Mouse (Mus musculus) left cerebral cortex, postnatal 36 days (tissue): ENCODE measurements around the gene Dgkd. TPM values are rescaled to one million over a fixed set of nuclear protein-coding genes. Genes with fewer than 3 reads are reported as not detected.

ENCODE experiments used
- DNase-seq, 2 experiments: peaks; one replicate each; pipeline ENCODE4 v3.0.0; 2021 to 2022; ENCODE audit warnings: low spot score in 2 of 2, mixed read lengths in 1 of 2
- intact Hi-C: fragments of 180-260 bp; cut with DNase I; formaldehyde crosslinking; loops from one replicate; pipeline ENCODE4 v1.15.1; 2025
- total RNA-seq, 2 experiments: library from RNA; stranded (reverse); gene quantifications; 2 replicates each; pipeline ENCODE4 v1.2.3; 2021

The Dgkd gene
- total RNA-seq, 2 experiments from 2014 or later = 88.0 to 122 TPM

GRCm38 (mm10) chr1:87920056-87920614 lies 67.0 kb downstream of the Dgkd start:
- intact Hi-C loops = loop anchor here (5.0 to 10.0 kb wide), 3 partner anchors 128 to 465 kb away; no protein-coding TSS in a partner anchor
- no peak for DNase-seq

GRCm38 (mm10) chr1:87922666-87923065 lies 69.6 kb downstream of the Dgkd start:
- DNase-seq = no peak
- intact Hi-C loops = loop anchor here (5.0 to 10.0 kb wide), 3 partner anchors 130 to 468 kb away; no protein-coding TSS in a partner anchor

- no peak for DNase-seq
- intact Hi-C loops = loop anchor here (5.0 to 10.0 kb wide), 3 partner anchors 133 to 470 kb away; no protein-coding TSS in a partner anchor
Observed at GRCm38 (mm10) chr1:87924888-87925287, 71.8 kb downstream of the Dgkd start.

- DNase-seq = no peak
- intact Hi-C loops = loop anchor here (10.0 kb wide), 1 partner anchor 475 kb away; no protein-coding TSS in a partner anchor
Observed at GRCm38 (mm10) chr1:87929730-87930129, 76.6 kb downstream of the Dgkd start.

- DNase-seq = peak in 1 of 2 experiments; percentile 41
- intact Hi-C loops = no loop called here
Observed at GRCm38 (mm10) chr1:87933051-87933450, 80.0 kb downstream of the Dgkd start.

GRCm38 (mm10) chr1:87935095-87935494 lies 82.0 kb downstream of the Dgkd start:
- peak in 1 of 2 experiments; percentile 34 for DNase-seq
- intact Hi-C loops = no loop called here

- no peak for DNase-seq
- intact Hi-C loops = no loop called here
Observed at GRCm38 (mm10) chr1:87935546-87935945, 82.5 kb downstream of the Dgkd start.

GRCm38 (mm10) chr1:87936075-87936474 lies 83.0 kb downstream of the Dgkd start:
- DNase-seq = peak; percentile 53 to 55
- intact Hi-C loops = no loop called here

GRCm38 (mm10) chr1:87936516-87936915 lies 83.4 kb downstream of the Dgkd start:
- DNase-seq = no peak
- intact Hi-C loops = no loop called here

- no peak for DNase-seq
- intact Hi-C loops = no loop called here
Observed at GRCm38 (mm10) chr1:87941765-87942164, 88.7 kb downstream of the Dgkd start.

- intact Hi-C loops = no loop called here
Observed at GRCm38 (mm10) chr1:87947681-87948091, 94.6 kb downstream of the Dgkd start.

GRCm38 (mm10) chr1:87951641-87952040 lies 98.6 kb downstream of the Dgkd start:
- intact Hi-C loops = no loop called here
- no peak for DNase-seq

More at GRCm38 (mm10) chr1:87947681-87948091, 94.6 kb downstream of the Dgkd start:
- no peak for DNase-seq

- intact Hi-C loops = no loop called here
- DNase-seq = no peak
Observed at GRCm38 (mm10) chr1:87953073-87953472, 100.0 kb downstream of the Dgkd start.

- no peak for DNase-seq
- intact Hi-C loops = no loop called here
Observed at GRCm38 (mm10) chr1:87958931-87959330, 105.8 kb downstream of the Dgkd start.

- DNase-seq = no peak
- intact Hi-C loops = no loop called here
Observed at GRCm38 (mm10) chr1:87959532-87959931, 106.4 kb downstream of the Dgkd start.

GRCm38 (mm10) chr1:87959998-87960431 lies 106.9 kb downstream of the Dgkd start:
- DNase-seq = no peak
- intact Hi-C loops = no loop called here

- no peak for DNase-seq
Observed at GRCm38 (mm10) chr1:87960752-87961151, 107.7 kb downstream of the Dgkd start.

GRCm38 (mm10) chr1:87961459-87962167 lies 108.5 kb downstream of the Dgkd start:
- DNase-seq = no peak
- intact Hi-C loops = no loop called here

More at GRCm38 (mm10) chr1:87960752-87961151, 107.7 kb downstream of the Dgkd start:
- intact Hi-C loops = no loop called here

- DNase-seq = no peak
- intact Hi-C loops = no loop called here
Observed at GRCm38 (mm10) chr1:87970381-87970780, 117.3 kb downstream of the Dgkd start.

GRCm38 (mm10) chr1:87982291-87982690 lies 129.2 kb downstream of the Dgkd start:
- intact Hi-C loops = no loop called here
- peak; percentile 9 to 12 for DNase-seq

GRCm38 (mm10) chr1:87992716-87993115 lies 139.6 kb downstream of the Dgkd start:
- intact Hi-C loops = no loop called here
- no peak for DNase-seq
